Mouse (Mus musculus) myocyte (in vitro differentiated cells): Measurements from ENCODE around the gene Dpyd.

Source experiments
- CEBPB ChIP-seq: IDR thresholded peaks from 2 replicates; pipeline ENCODE4 v1.6.1; 2011; ENCODE audit warnings: mild to moderate bottlenecking, moderate library complexity; ENCODE audit not compliant: poor library complexity, insufficient read depth, severe bottlenecking
- E2F4 ChIP-seq: IDR thresholded peaks from one replicate; pipeline ENCODE4 v1.6.1; 2011; ENCODE audit warnings: mild to moderate bottlenecking, control low read depth, moderate library complexity; ENCODE audit not compliant: insufficient read depth
- MAX ChIP-seq: IDR thresholded peaks from one replicate; pipeline ENCODE4 v1.6.1; 2011; ENCODE audit warnings: low read depth, mild to moderate bottlenecking, control low read depth
- MYOG ChIP-seq, 3 experiments: IDR thresholded peaks; one replicate each; pipeline ENCODE4 v1.6.1; 2011; ENCODE audit warnings: control low read depth in 2 of 3, low read depth in 2 of 3, mild to moderate bottlenecking in 2 of 3; ENCODE audit not compliant: insufficient read length in 2 of 3, control insufficient read depth in 1 of 3, insufficient read depth in 1 of 3
- POLR2A ChIP-seq: IDR thresholded peaks from one replicate; pipeline ENCODE4 v1.6.1; 2011; ENCODE audit warnings: low read depth, mild to moderate bottlenecking, control low read depth, moderate library complexity; ENCODE audit not compliant: insufficient read length
- POLR2AphosphoS2 ChIP-seq: IDR thresholded peaks from one replicate; pipeline ENCODE4 v1.6.1; 2011; ENCODE audit warnings: low read depth, control low read depth; ENCODE audit not compliant: insufficient read length
- REST ChIP-seq: IDR thresholded peaks from one replicate; pipeline ENCODE4 v1.6.1; 2011; ENCODE audit warnings: mild to moderate bottlenecking, control low read depth, moderate library complexity; ENCODE audit not compliant: insufficient read depth, insufficient read length
- TCF12 ChIP-seq: IDR thresholded peaks from one replicate; pipeline ENCODE4 v1.6.1; 2011; ENCODE audit warnings: mild to moderate bottlenecking, control low read depth; ENCODE audit not compliant: poor library complexity, insufficient read depth, severe bottlenecking
- USF1 ChIP-seq: IDR thresholded peaks from one replicate; pipeline ENCODE4 v1.6.1; 2011; ENCODE audit warnings: low read depth, mild to moderate bottlenecking, control low read depth, moderate library complexity

DNA sequence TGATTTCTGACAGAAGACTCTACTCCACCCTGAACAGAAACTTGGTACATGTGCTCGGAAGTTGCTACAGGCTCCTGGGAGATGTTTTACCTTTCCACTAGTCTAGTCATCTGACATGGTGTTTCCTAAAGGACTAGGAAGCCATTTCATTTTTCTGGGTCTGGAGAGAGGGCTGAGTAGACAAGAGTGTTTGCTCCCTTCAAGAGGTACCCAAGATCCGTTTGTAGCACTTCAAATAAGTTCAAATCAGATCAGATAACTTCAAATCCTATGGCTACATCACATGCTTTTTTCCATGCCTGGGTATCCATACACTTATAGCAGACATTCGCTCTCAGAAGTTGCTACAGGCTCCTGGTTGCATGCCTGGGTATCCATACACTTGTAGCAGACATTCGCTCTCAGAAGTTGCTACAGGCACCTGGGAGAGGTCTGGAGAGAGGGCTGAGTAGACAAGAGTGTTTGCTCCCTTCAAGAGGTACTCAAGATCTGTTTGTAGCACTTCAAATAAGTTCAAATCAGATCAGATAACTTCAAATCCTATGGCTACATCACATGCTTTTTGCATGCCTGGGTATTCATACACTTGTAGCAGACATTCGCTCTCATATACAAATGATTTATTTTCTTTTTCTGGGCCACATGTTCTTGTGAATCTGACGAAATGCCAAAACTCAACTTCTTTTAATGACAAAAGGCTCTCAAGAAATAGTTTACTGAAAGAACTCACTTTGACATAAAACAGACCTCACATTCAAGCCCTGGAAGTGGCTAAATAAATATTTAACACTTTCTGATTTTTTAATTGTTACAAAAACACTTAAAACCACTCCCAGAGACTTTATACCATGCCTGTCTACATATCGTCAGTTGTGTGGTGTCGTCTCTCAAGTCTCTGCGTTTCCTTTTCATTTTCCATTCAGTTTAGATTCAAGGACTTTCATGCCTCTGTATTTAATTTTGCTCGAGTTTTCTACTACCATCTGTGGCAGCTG, 307.5 kb downstream of the Dpyd start:
- TF ChIP-seq MAX (no peak), CEBPB (no peak), POLR2A (no peak), TCF12 (no peak), REST (no peak), USF1 (no peak), E2F4 (no peak), MYOG (IDR thresholded peaks at IDR 0.05; ENCODE audit: control insufficient read depth in 1 of 3, insufficient read depth in 1 of 3, insufficient read length in 2 of 3, low read depth in 2 of 3) (no peak), POLR2AphosphoS2 (no peak)
